Mouse (Mus musculus) embryonic stem cell, embryonic (primary cell): ENCODE results near the gene Hoxd10.

Source experiments
- CTCF ChIA-PET, 4 experiments: fragments of 300-600 bp in 2 of 4; fragments of 350-600 bp in 2 of 4; sonication (Branson Sonifier 250); formaldehyde crosslinking; loops; one replicate each; lab custom pipeline; 2022; ENCODE audit warnings: inconsistent platforms in 2 of 4; lab: Charles Lee
- POLR2A ChIA-PET, 4 experiments: fragments of 300-600 bp in 2 of 4; fragments of 350-600 bp in 2 of 4; sonication (Branson Sonifier 250); formaldehyde crosslinking; loops; one replicate each; lab custom pipeline; 2022; ENCODE audit warnings: antibody characterized with exemption in 4 of 4, inconsistent platforms in 1 of 4; lab: Charles Lee

Gene Hoxd10

GRCm38 (mm10) chr2:74691022-74691951 lies at the start of gene Hoxd10:
TSS of gene Hoxd10 (plus strand) at chr2:74691924.
- CTCF ChIA-PET, result interaction anchor here in 3 of 4 experiments (0.6 to 2.7 kb wide), 15 partner anchors 9 to 1648 kb away, joined by 3 to 8 read pairs (median 3); partner anchors contain the start of gene Hoxd11 (in 1 of the 3)
- POLR2A ChIA-PET, result interaction anchor here (0.5 to 1.4 kb wide), 9 partner anchors 10 to 929 kb away, joined by 3 to 6 read pairs (median 3); partner anchors contain the start of gene Hoxd11 (in 1 of the 4)

- POLR2A ChIA-PET, result no interaction called here
These were observed 49.3 kb upstream of the Hoxd10 start for GRCm38 (mm10) chr2:74642431-74642830.

GRCm38 (mm10) chr2:74645631-74646030 lies 46.1 kb upstream of the Hoxd10 start:
- CTCF ChIA-PET, result no interaction called here
- POLR2A ChIA-PET, result no interaction called here

More at GRCm38 (mm10) chr2:74642431-74642830, 49.3 kb upstream of the Hoxd10 start:
- CTCF ChIA-PET, result interaction anchor here in 2 of 4 experiments (0.5 to 0.6 kb wide), 2 partner anchors 33 to 508 kb away, joined by 4 to 6 read pairs; no protein-coding TSS in a partner anchor

- CTCF ChIA-PET, result interaction anchor here in 2 of 4 experiments (0.5 to 0.6 kb wide), 3 partner anchors 14 to 242 kb away, joined by 3 to 11 read pairs (median 3); no protein-coding TSS in a partner anchor
These were observed 44.5 kb upstream of the Hoxd10 start for GRCm38 (mm10) chr2:74647082-74647864.

GRCm38 (mm10) chr2:74652996-74653340 lies 38.8 kb upstream of the Hoxd10 start:
- POLR2A ChIA-PET, result interaction anchor here in 1 of 4 experiments (0.6 kb wide), 1 partner anchor 15 kb away, joined by 6 read pairs; no protein-coding TSS in a partner anchor
- CTCF ChIA-PET, result no interaction called here

More at GRCm38 (mm10) chr2:74647082-74647864, 44.5 kb upstream of the Hoxd10 start:
- POLR2A ChIA-PET, result no interaction called here

- POLR2A ChIA-PET, result interaction anchor here in 1 of 4 experiments (0.6 kb wide), 1 partner anchor 362 kb away, joined by 3 read pairs; no protein-coding TSS in a partner anchor
These were observed 37.8 kb upstream of the Hoxd10 start for GRCm38 (mm10) chr2:74653781-74654535.

GRCm38 (mm10) chr2:74654743-74655419 lies 36.8 kb upstream of the Hoxd10 start:
- CTCF ChIA-PET, result interaction anchor here (0.7 to 1.7 kb wide), 19 partner anchors 12 to 1100 kb away, joined by 3 to 7 read pairs (median 5); partner anchors contain the start of genes Hoxd10 (in 1 of the 4) and Hoxd11 (in 1 of the 4)
- POLR2A ChIA-PET, result interaction anchor here in 1 of 4 experiments (0.7 kb wide), 1 partner anchor 13 kb away, joined by 3 read pairs; no protein-coding TSS in a partner anchor

More at GRCm38 (mm10) chr2:74653781-74654535, 37.8 kb upstream of the Hoxd10 start:
- CTCF ChIA-PET, result interaction anchor here in 1 of 4 experiments (0.9 kb wide), 1 partner anchor 817 kb away, joined by 7 read pairs; no protein-coding TSS in a partner anchor

- POLR2A ChIA-PET, result interaction anchor here in 1 of 4 experiments (0.7 kb wide), 1 partner anchor 12 kb away, joined by 3 read pairs; no protein-coding TSS in a partner anchor
- CTCF ChIA-PET, result interaction anchor here (0.7 to 1.7 kb wide), 21 partner anchors 9 to 1101 kb away, joined by 3 to 10 read pairs (median 5); partner anchors contain the start of genes Hoxd10 (in 1 of the 4) and Hoxd11 (in 1 of the 4)
These were observed 36.3 kb upstream of the Hoxd10 start for GRCm38 (mm10) chr2:74655420-74655781.

- ChIA-PET POLR2A (interaction anchor here in 2 of 4 experiments (0.6 to 2.0 kb wide), 4 partner anchors 11 to 859 kb away, joined by 3 to 4 read pairs (median 3); no protein-coding TSS in a partner anchor), CTCF (interaction anchor here (0.5 to 1.7 kb wide), 26 partner anchors 8 to 1158 kb away, joined by 3 to 10 read pairs (median 4); partner anchors contain the start of genes Hoxd10 (in 1 of the 4) and Hoxd11 (in 1 of the 4))
These were observed 35.7 kb upstream of the Hoxd10 start for GRCm38 (mm10) chr2:74655821-74656631.

GRCm38 (mm10) chr2:74656632-74657021 lies 35.1 kb upstream of the Hoxd10 start:
- ChIA-PET CTCF (interaction anchor here (0.5 to 1.5 kb wide), 7 partner anchors 8 to 1159 kb away, joined by 3 to 10 read pairs (median 5); partner anchors contain the start of gene Hoxd11 (in 1 of the 4)), POLR2A (interaction anchor here in 2 of 4 experiments (0.6 to 2.0 kb wide), 3 partner anchors 11 to 859 kb away, joined by 3 to 4 read pairs (median 3); no protein-coding TSS in a partner anchor)

- CTCF ChIA-PET, result interaction anchor here in 2 of 4 experiments (0.7 to 1.5 kb wide), 6 partner anchors 9 to 79 kb away, joined by 3 to 7 read pairs (median 4); partner anchors contain the start of genes Hoxd3 (in 1 of the 2) and Hoxd4 (in 1 of the 2)
- POLR2A ChIA-PET, result interaction anchor here in 2 of 4 experiments (1.0 to 2.0 kb wide), 3 partner anchors 10 to 16 kb away, joined by 4 to 5 read pairs (median 4); partner anchors contain the start of gene Hoxd13 (in 1 of the 2)
These were observed 34.3 kb upstream of the Hoxd10 start for GRCm38 (mm10) chr2:74657251-74658023.

GRCm38 (mm10) chr2:74658024-74658666 lies 33.6 kb upstream of the Hoxd10 start:
- CTCF ChIA-PET, result interaction anchor here (0.6 to 1.5 kb wide), 10 partner anchors 8 to 1097 kb away, joined by 3 to 7 read pairs (median 3); partner anchors contain the start of genes Hoxd3 (in 1 of the 4) and Hoxd4 (in 1 of the 4)
- POLR2A ChIA-PET, result interaction anchor here in 3 of 4 experiments (0.7 to 1.7 kb wide), 6 partner anchors 9 to 23 kb away, joined by 3 to 5 read pairs (median 4); partner anchors contain the start of gene Hoxd13 (in 1 of the 3)

- ChIA-PET POLR2A (interaction anchor here in 3 of 4 experiments (0.7 to 1.7 kb wide), 6 partner anchors 9 to 23 kb away, joined by 3 to 5 read pairs (median 4); partner anchors contain the start of gene Hoxd13 (in 1 of the 3)), CTCF (interaction anchor here (0.5 to 1.5 kb wide), 11 partner anchors 8 to 1098 kb away, joined by 3 to 7 read pairs (median 3); partner anchors contain the start of genes Hoxd3 (in 1 of the 4) and Hoxd4 (in 1 of the 4))
These were observed 32.9 kb upstream of the Hoxd10 start for GRCm38 (mm10) chr2:74658667-74659371.
